Mouse (Mus musculus) B cell, adult 62 days (primary cell): ENCODE data around the gene Agpat4. TPM values are rescaled to one million over a fixed set of nuclear protein-coding genes. Genes with fewer than 3 reads are reported as not detected.

Source experiments
- total RNA-seq: library from RNA; stranded (reverse); gene quantifications from 4 replicates; pipeline ENCODE4 v1.2.4, GENCODE M21; 2023

Agpat4 gene
- total RNA-seq: 17.9 to 19.0 TPM (median 18.2 TPM) in 4 replicates

GRCm38 (mm10) chr17:12118561-12118925, at the start of gene Agpat4:
Agpat4 (plus strand) TSS chr17:12118704.

Other genes with a start within 250 kb of the Agpat4 start
- 46.9 to 53.5 TPM (median 49.9 TPM) in 4 replicates for gene Map3k4, start 200.1 kb downstream of the Agpat4 start, total RNA-seq